Mouse (Mus musculus) ovary, adult 18-20 months (tissue): ENCODE data around the gene Setd4.
A peak's percentile ranks its signal among the peaks of the same experiment; 100 is the strongest.

Experiments
- DNase-seq: peaks from one replicate; pipeline ENCODE4 v3.0.0; 2022; ENCODE audit warnings: low spot score, mixed read lengths

The Setd4 gene

DNA sequence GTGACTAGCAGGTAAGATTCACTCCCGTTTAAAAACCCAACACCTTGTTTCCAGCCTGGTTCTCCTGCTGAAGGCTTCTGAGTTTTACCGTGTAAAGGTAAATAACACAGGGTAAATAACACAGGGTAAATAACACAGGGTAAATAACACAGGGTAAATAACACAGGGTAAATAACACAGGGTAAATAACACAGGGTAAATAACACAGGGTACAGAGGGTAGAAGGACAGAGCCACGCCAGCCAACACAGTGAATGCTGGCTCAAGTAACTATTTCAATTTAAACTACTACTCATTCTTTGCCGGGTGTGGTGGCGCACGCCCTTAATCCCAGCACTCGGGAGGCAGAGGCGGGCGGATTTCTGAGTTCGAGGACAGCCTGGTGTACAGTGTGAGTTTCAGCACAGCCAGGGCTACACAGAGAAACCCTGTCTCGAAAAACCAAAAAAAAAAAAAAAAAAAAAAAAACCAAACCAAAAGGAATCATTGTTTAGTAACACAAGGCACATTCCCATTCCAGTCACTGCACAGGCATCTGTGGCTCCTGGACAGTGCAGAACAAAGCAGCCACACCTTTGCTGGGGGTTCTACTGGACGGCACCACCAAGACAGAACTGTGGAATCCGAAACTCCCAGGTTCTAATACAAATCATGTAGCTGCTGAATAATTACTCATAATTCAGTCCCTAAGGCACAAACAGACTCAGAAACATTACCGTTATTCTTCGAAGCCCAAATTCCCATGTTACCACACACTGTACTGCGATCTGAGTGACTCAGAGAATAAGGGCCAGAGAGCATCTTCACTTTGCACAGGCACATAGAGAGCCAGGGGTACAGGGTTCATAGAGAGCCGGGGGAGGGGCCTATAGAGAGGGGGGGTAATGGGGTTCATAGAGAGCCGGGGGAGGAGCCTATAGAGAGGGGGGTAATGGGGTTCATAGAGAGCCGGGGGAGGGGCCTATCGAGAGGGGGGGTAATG, 12.1 kb downstream of the Setd4 start:
- DNase-seq, result no peak

- no peak for DNase-seq
These were observed 12.9 kb downstream of the Setd4 start for GRCm38 (mm10) chr16:93590915-93591314.

GRCm38 (mm10) chr16:93588281-93588680, 15.6 kb downstream of the Setd4 start:
- DNase-seq, result no peak

DNA sequence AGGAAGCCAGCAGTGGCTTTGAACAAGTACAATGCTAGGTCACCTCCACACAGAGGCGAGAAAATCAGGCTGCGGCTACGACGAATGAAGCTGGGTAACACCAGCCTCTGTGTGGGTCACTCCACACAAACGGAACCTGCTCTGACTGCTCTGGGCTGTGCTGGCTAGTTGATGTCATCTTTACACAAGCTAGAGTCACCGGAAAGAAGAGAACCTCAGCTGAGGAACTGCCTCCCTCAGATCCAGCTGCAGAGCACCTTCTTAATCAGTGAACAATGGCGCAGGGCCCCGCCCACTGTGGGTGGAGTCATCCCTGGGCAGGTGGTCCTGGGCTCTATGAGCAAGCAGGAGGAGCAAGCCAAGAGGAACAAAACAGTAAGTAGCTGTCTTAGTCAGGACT, 17.5 kb downstream of the Setd4 start:
- no peak for DNase-seq

DNA sequence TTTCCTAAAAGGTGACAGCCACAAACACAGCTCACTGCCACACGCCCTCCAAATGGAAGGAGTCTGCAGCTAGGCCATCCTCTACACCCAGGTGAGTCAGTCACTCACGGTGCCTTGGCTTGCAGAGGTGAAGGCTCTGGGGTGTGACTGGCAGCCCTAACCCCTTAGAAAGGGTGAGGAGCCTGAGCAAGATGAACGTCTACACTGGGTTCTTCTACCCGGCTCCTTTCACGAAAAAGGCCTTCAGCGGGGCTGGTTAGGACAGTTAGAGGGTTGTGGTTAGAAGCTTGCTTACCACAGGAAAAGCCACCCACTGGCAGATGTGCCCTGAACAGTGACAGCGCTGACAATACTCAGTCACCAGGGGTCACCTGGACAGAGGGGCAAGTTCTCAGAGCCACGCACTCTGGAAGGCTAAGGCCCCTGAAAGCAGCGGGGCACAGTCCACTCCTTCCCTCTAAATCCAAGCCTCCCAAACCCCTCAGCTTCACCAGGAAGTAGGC, 18.1 kb downstream of the Setd4 start:
- no peak for DNase-seq

DNA sequence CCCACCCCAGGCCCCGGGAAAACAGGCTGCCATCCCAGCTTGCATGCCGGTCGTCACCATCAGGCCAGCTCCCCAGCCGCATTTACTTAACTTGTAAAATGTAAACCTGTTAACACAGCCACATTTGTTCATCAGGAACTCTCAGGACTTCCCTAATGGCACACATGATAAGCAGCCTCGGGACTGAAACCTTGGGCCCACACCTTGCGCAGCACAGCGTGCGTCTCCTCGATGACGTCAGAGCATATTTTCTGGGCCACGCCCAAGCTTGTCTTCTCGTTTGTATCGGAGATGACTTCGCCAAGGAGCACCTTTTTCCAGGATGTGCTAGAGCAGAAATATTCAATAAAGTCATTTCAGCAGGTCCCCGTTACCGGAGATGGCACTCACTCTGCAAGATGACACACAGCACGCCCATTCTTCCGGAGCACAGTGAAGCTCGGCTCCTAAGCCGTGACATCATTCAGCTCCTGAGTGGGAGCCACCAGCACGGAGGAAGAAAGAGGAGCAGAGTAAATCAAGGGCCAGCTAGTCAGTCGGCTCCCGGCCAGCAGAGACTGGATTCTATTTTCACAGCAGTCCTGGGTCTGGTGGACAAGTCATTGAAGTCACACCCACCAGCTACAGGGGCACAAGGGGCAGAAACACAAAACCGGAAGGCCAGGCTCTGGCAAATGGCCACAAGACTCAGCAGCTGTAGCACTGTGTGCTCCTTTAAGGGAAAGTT, 18.7 kb downstream of the Setd4 start:
- DNase-seq, result no peak

GRCm38 (mm10) chr16:93581125-93581524, 22.7 kb downstream of the Setd4 start:
- no peak for DNase-seq

DNA sequence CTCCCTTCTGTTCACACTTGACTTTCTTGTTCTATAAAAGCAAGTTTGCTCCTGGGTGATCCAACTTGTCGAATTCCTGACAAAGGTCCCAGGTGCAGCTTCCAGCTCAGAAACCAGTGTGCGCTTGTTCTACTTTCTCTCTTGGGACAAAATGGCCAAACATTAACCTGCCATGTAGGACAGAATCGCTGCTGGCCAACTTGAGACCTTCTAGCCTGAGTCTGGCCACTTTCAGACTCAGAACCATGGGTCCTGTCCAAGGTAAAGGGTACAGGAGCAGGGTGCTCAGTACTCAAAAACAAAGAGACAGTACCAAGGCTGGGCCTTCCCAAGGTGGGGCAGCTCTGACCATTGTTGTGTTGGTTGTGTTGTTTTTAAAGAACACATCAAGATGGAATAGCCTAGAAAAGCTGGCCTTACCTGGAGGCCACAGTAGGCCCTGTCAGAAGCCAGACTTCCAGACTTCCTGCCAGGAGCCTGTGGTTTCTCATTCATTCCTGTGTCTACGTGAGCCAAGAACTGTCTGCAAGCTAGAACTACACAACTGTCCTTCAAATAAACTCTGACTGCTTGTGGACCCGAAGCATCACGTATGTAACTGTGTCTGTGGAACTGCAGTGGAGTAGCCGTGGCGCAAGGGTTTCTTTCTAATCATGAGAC, 25.4 kb downstream of the Setd4 start:
- no peak for DNase-seq

DNA sequence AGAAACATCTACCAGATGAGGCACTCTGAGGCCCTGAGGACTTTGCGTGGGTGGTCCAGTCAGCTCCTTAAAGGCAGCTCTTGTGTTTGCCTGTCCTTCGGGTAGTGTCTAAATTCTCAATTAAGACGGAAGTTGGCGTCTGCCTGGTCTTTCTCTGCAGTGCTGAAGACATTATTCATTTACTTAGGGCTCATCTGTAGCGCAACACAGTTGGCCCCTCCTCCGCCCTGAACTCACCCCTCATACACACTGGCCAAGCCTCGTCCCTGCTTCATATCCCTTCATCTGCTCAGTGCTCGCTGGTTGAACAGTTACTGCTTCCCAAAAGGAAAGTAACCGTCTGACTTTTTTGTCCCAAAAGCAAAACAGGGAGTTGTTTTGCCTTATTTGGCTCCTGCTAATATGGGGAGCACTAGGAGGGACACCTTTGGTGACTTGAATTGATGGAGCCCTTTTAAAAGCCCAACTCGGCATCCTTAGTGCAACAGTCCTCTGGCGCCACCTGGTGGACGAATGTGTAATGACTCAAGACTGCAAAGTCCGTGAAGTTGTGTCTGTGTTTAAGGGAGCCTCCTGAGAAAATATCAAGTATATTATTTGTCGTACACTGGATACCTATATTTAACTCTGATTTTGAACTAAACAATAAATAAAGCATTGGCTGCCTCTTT, 27.3 kb downstream of the Setd4 start:
- peak; percentile 19 for DNase-seq

- no peak for DNase-seq
These were observed 28.3 kb downstream of the Setd4 start for GRCm38 (mm10) chr16:93575574-93575973.

GRCm38 (mm10) chr16:93574521-93575191, 29.2 kb downstream of the Setd4 start:
- no peak for DNase-seq

GRCm38 (mm10) chr16:93573434-93573833, 30.4 kb downstream of the Setd4 start:
- DNase-seq, result no peak

- DNase-seq, result no peak
These were observed 31.5 kb downstream of the Setd4 start for GRCm38 (mm10) chr16:93572383-93572782.

- no peak for DNase-seq
These were observed 45.4 kb downstream of the Setd4 start for GRCm38 (mm10) chr16:93558499-93558898.

DNA sequence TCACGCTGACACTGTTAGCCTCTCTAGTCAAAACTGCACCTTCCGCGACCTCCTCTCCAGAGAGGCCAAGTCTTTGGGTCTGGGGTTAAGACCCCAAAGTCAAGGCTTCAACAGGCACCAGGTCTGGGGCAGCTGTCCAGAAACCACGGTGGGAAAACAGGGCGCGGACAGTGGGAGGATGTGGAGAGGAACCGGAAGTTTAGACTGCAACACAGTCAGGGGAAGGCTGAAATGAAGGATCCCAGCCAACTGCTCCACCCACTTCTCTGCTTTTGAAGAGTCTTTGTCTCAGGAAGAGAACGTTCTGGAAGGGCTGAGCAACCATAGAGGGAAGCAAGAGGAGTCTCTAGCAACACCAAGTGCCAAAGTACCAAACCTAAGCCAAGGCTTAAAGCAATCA, 46.2 kb downstream of the Setd4 start:
- DNase-seq, result no peak

- no peak for DNase-seq
These were observed 51.0 kb downstream of the Setd4 start for GRCm38 (mm10) chr16:93552686-93553513.

GRCm38 (mm10) chr16:93549287-93549686, 54.6 kb downstream of the Setd4 start:
- DNase-seq, result no peak

- no peak for DNase-seq
These were observed 55.8 kb downstream of the Setd4 start for GRCm38 (mm10) chr16:93548045-93548444.

DNA sequence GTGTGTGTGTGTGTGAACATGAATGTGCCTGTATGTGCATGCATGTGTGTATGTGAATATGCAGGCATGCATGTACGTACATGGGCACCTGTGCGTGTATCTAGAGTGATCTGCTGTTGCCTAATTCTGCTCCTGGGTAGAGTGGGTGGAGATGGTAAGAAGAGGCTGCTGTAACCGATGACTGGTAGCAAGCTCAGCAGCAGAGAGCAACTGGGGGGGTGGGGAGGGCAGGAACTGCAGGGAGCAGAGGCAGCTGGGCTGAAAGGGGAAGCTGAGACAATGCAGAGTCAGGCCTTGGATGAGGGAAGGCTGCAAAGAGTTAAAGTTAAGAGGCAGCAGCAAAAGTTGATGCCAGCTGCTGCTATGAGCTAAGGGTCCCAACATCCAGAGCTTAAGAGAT, 56.7 kb downstream of the Setd4 start:
- DNase-seq, result no peak

GRCm38 (mm10) chr16:93546354-93546965, 57.4 kb downstream of the Setd4 start:
- DNase-seq, result no peak
